Mouse (Mus musculus) lung, postnatal 10 days (tissue): Measurements from ENCODE around the gene Atp11b.

Experiments
- DNase-seq: peaks from one replicate; pipeline ENCODE4 v3.0.0; 2021

Atp11b gene

GRCm38 (mm10) chr3:35802040-35802439, 48.1 kb downstream of the Atp11b start:
- no peak for DNase-seq

GRCm38 (mm10) chr3:35819887-35820286, 66.0 kb downstream of the Atp11b start:
- no peak for DNase-seq

GRCm38 (mm10) chr3:35822036-35822435, 68.1 kb downstream of the Atp11b start:
- no peak for DNase-seq

- DNase-seq = no peak
Observed at GRCm38 (mm10) chr3:35849326-35849725, 95.4 kb downstream of the Atp11b start.

GRCm38 (mm10) chr3:35883267-35883666, 129.4 kb downstream of the Atp11b start:
- DNase-seq = no peak

- DNase-seq = no peak
Observed at GRCm38 (mm10) chr3:35889531-35889930, 135.6 kb downstream of the Atp11b start.

- DNase-seq = no peak
Observed at GRCm38 (mm10) chr3:35891123-35891522, 137.2 kb downstream of the Atp11b start.

- DNase-seq = no peak
Observed at GRCm38 (mm10) chr3:35893156-35893555, 139.2 kb downstream of the Atp11b start.

- no peak for DNase-seq
Observed at GRCm38 (mm10) chr3:35897900-35898299, 144.0 kb downstream of the Atp11b start.

GRCm38 (mm10) chr3:35899109-35899508, 145.2 kb downstream of the Atp11b start:
- no peak for DNase-seq

GRCm38 (mm10) chr3:35900555-35901204, 146.8 kb downstream of the Atp11b start:
- no peak for DNase-seq
